Mouse (Mus musculus): ENCODE measurements around the gene Emc3. TPM values are rescaled to one million over a fixed set of nuclear protein-coding genes. Genes with fewer than 3 reads are reported as not detected.

The Emc3 gene
- 101 and 108 TPM in 2 replicates for polyA plus RNA-seq (2014; fragmentation: Nextera tagmentation; extraction: Ambion mirVana)

DNA sequence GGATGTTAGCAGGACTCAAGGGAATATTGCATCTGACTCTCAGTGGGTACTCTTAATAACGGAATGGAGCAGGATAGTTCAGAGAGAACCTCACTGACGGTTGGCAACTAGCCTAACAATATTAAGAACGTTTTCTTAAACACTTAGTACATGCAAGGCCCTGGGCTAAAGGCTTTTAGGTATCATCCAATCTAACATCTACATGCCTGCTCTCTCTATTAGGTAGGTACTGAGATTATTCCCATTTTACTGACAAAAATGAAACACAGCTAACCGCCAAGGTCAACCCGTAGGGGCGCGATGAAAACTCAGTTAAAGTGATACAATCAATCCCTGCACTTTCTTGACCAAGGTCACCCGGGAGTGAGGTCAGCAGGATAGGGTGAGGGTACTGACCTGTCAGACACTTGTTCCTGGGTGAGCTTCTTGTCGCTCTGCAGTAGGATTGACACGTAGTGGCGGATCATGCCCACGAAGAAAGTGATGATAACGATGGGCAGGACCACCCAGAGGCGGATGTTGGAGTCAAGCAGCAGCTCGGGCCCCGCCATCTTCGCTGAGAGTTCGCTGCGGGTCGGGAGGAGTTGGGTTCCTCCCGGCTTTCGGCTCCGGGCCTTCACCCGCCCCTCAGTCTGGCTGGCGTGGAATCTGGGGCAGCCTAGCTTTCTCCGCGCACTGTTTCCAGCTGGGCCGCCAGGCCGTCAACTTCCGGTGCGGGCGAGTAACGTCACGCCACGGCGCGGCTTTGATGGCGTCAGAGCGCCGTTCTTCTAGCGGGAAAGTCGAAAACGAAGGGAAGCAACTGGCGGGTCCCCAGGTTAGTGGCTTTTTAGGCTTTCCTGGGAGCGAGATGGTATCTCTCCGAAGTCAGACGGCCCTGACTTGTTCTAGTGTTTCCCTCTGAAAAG, at the start of gene Emc3, which contains the start of gene Fancd2:
Gene Emc3 (minus strand): TSS at position 721 of the 908 bp plus-strand sequence.
Gene Fancd2 (plus strand): TSS at position 751 of the 908 bp plus-strand sequence.
- Histone ChIP-seq H3K9me3 (replicated peaks; ENCODE audit: control insufficient read depth, low read length) (no peaks in the 10 kb centered on the region), H3K27me3 (replicated peaks; ENCODE audit: control insufficient read depth, insufficient read depth, low read length) (no peaks in the 10 kb centered on the region), H3K9ac (ENCODE audit: low read length) (peak within 1 kb of the TSS; percentile 88), H3K4me3 (ENCODE audit: low read depth, low read length) (peak within 1 kb of the TSS; percentile 77), H3K4me1 (ENCODE audit: control insufficient read depth, insufficient read depth, low read length) (peaks cover 7% of the 10 kb centered on the region), H3K4me2 (ENCODE audit: low read length) (peak within 1 kb of the TSS; percentile 83), H3K36me3 (ENCODE audit: control insufficient read depth, insufficient read depth, low read length) (peaks cover 9% of the 10 kb centered on the region; the same call in 1 of the 2 replicates), H3K27ac (ENCODE audit: low read depth, low read length) (peak within 1 kb of the TSS; percentile 68; the same call in 1 of the 2 replicates)
- DNase-seq (ENCODE audit: low spot score) (peak; percentile 91), ATAC-seq (peak; percentile 98)
- WGBS: under 1% methylated on average over 47 of the region's 47 CpGs

DNA sequence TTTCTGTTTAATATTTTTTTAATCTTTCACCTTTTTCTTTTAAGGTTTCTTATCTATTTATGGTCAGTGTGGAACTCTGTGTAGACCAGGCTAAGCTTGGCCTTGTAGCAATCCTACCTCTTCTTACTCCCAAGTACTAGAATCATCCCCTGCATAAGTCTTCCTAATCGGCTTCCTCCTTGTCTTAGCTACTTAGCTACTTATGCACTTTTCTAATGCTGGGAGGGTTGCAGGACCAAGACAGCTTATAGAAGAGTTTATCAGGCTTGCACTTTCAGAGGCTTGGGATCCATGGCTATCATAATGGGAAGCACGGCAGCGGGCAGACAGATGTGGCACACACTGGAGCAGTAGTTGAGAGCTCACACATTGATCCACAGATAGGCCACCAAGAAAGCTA, 47.9 kb upstream of the Emc3 start:
- 0 out of 2 replicates have a peak, but pooled peaks cover 12% of the 10 kb centered on the region for H3K36me3 ChIP-seq (ENCODE audit: control insufficient read depth, insufficient read depth, low read length)
- H3K4me1 ChIP-seq (ENCODE audit: control insufficient read depth, insufficient read depth, low read length): no peaks in the 10 kb centered on the region
- no peaks in the 10 kb centered on the region for H3K27me3 ChIP-seq (replicated peaks; ENCODE audit: control insufficient read depth, insufficient read depth, low read length)
- WGBS: 98% methylated on average over 3 of the region's 3 CpGs
- DNase-seq (ENCODE audit: low spot score): no peak
- no peak for ATAC-seq
- no peaks in the 10 kb centered on the region for H3K9me3 ChIP-seq (replicated peaks; ENCODE audit: control insufficient read depth, low read length)
- no peak overlapping the region for H3K9ac ChIP-seq (ENCODE audit: low read length)
- no peak overlapping the region for H3K4me3 ChIP-seq (ENCODE audit: low read depth, low read length)
- H3K4me2 ChIP-seq (ENCODE audit: low read length): no peak overlapping the region
- no peak overlapping the region for H3K27ac ChIP-seq (ENCODE audit: low read depth, low read length)

DNA sequence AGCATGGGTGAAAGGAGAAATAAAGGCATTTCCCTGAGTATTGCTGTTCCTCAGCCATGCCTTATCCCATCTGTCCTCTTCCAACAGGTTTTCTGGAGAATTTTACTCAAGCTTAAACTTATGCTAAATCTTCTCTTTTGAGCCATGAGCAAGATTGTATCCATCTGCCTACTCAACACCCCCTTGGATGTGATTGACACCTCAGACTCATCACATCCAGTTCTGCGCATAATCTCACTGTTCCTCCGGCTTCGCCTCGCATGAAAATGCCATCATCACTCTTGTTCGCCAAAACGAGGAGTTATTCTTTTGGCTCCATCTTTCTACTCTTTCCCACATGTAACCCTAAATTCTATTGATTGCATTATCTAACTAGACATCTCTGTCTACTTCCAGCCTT, 44.6 kb upstream of the Emc3 start:
- H3K4me3 ChIP-seq (ENCODE audit: low read depth, low read length): no peak overlapping the region
- peaks cover 23% of the 10 kb centered on the region for H3K36me3 ChIP-seq (ENCODE audit: control insufficient read depth, insufficient read depth, low read length)
- no peak overlapping the region for H3K27ac ChIP-seq (ENCODE audit: low read depth, low read length)
- H3K9me3 ChIP-seq (replicated peaks; ENCODE audit: control insufficient read depth, low read length): no peaks in the 10 kb centered on the region
- no peaks in the 10 kb centered on the region for H3K4me1 ChIP-seq (ENCODE audit: control insufficient read depth, insufficient read depth, low read length)
- WGBS: 93% methylated on average over 6 of the region's 6 CpGs
- ATAC-seq: no peak
- no peak overlapping the region for H3K9ac ChIP-seq (ENCODE audit: low read length)
- H3K4me2 ChIP-seq (ENCODE audit: low read length): no peak overlapping the region
- DNase-seq (ENCODE audit: low spot score): no peak
- no peaks in the 10 kb centered on the region for H3K27me3 ChIP-seq (replicated peaks; ENCODE audit: control insufficient read depth, insufficient read depth, low read length)

DNA sequence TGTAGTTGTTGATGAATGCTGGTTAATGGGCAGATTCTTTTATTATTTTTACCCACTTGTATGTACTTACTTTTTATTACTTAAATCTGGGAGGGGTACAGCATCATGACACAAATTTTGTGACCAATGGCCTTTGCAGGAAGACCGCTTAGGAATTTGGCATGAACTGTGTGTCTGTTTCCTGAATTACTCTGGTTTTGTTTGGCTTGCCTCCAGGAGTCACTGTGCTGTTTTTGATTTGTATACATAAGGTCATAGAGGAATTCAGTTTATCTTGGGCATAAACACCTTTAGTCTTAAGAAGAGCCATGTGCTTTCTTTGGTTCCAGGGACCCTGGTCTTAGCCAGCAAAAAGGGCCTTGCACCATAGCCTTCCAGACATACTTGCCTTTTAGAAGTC, 33.1 kb upstream of the Emc3 start:
- no peak overlapping the region for H3K27ac ChIP-seq (ENCODE audit: low read depth, low read length)
- H3K9ac ChIP-seq (ENCODE audit: low read length): no peak overlapping the region
- H3K4me2 ChIP-seq (ENCODE audit: low read length): no peak overlapping the region
- no peaks in the 10 kb centered on the region for H3K27me3 ChIP-seq (replicated peaks; ENCODE audit: control insufficient read depth, insufficient read depth, low read length)
- no peaks in the 10 kb centered on the region for H3K4me1 ChIP-seq (ENCODE audit: control insufficient read depth, insufficient read depth, low read length)
- no peak overlapping the region for H3K4me3 ChIP-seq (ENCODE audit: low read depth, low read length)
- DNase-seq (ENCODE audit: low spot score): no peak
- 97% methylated on average over 1 of the region's 1 CpGs for WGBS
- peaks cover 19% of the 10 kb centered on the region; the same call in 1 of the 2 replicates for H3K36me3 ChIP-seq (ENCODE audit: control insufficient read depth, insufficient read depth, low read length)
- no peaks in the 10 kb centered on the region for H3K9me3 ChIP-seq (replicated peaks; ENCODE audit: control insufficient read depth, low read length)
- ATAC-seq: no peak

DNA sequence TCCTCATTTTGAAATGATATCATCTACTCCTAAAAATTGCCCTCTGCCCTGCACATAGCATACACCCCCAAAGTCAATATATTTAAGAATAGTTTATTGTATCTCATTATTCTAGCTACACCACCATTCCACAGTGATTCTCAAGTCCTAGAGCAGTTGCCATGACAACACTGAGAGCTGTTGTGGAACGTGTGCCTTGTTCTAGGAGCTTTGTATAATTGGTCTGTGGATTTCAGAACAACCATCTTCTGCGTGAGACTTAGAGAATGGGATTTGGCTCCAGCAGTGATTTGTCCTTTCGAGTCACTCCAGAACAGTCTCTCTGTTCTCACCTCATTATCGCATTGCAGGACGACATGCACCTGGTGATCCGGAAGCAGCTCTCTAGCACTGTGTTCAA, 28.3 kb upstream of the Emc3 start:
- 65% methylated on average over 6 of the region's 6 CpGs for WGBS
- H3K4me2 ChIP-seq (ENCODE audit: low read length): no peak overlapping the region
- H3K36me3 ChIP-seq (ENCODE audit: control insufficient read depth, insufficient read depth, low read length): peaks cover 12% of the 10 kb centered on the region
- H3K4me1 ChIP-seq (ENCODE audit: control insufficient read depth, insufficient read depth, low read length): no peaks in the 10 kb centered on the region
- H3K9ac ChIP-seq (ENCODE audit: low read length): no peak overlapping the region
- H3K9me3 ChIP-seq (replicated peaks; ENCODE audit: control insufficient read depth, low read length): no peaks in the 10 kb centered on the region
- DNase-seq (ENCODE audit: low spot score) (peak; percentile 13), ATAC-seq (no peak)
- no peak overlapping the region for H3K27ac ChIP-seq (ENCODE audit: low read depth, low read length)
- no peak overlapping the region for H3K4me3 ChIP-seq (ENCODE audit: low read depth, low read length)
- no peaks in the 10 kb centered on the region for H3K27me3 ChIP-seq (replicated peaks; ENCODE audit: control insufficient read depth, insufficient read depth, low read length)

DNA sequence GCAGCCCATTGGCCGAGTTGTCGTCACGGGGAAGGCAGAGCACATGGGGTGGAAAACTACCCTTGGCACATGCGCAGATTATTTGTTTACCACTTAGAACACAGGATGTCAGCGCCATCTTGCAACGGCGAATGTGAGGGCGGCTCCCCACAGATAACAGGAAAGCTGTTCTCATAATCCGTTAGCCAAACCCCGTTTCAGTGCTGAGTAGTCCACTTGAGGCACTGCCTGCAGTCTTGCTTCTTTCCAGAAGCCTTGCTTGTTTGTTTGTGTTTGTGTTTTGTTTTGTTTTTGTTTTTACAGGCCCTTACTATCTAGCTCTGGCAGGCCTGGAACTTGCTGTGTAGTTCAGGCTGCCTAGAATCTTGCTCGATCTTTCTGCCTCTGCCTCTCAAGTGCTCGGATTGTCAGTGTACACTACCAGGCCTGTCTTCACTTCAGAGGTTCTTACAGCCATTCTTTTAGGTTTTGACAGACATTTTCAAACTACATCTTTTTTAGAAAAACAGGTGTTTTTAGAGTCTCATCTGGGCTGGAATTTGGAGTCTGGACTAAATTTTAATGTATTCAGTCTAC, 12.5 kb upstream of the Emc3 start:
- Histone ChIP-seq H3K4me2 (ENCODE audit: low read length) (no peak overlapping the region), H3K27me3 (replicated peaks; ENCODE audit: control insufficient read depth, insufficient read depth, low read length) (no peaks in the 10 kb centered on the region), H3K4me3 (ENCODE audit: low read depth, low read length) (no peak overlapping the region), H3K9me3 (replicated peaks; ENCODE audit: control insufficient read depth, low read length) (no peaks in the 10 kb centered on the region), H3K36me3 (ENCODE audit: control insufficient read depth, insufficient read depth, low read length) (0 out of 2 replicates have a peak, but pooled peaks cover 3% of the 10 kb centered on the region), H3K4me1 (ENCODE audit: control insufficient read depth, insufficient read depth, low read length) (no peaks in the 10 kb centered on the region), H3K27ac (ENCODE audit: low read depth, low read length) (no peak overlapping the region), H3K9ac (ENCODE audit: low read length) (no peak overlapping the region)
- no peak for ATAC-seq
- 96% methylated on average over 8 of the region's 12 CpGs for WGBS
- DNase-seq (ENCODE audit: low spot score): no peak

DNA sequence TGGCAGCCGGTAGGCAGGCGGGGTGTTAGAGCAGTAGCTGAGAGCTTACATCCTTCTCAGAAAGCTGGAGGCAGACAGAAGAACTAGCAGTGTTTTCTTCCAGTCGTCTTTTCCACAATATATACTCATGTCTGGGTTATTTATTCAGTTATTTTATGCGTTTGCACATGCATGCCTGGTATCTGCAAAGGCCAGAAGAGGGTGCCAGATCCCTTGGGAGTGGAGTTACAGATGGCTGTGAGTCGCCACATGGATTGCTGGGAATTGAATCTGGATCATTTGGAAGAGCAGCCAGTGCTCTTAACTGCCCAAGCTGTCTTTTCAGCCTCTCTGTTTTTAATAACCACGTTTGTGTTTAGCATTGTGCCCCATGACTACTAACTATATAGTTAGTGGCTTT, 10.2 kb upstream of the Emc3 start:
- ATAC-seq: no peak
- 91% methylated on average over 6 of the region's 6 CpGs for WGBS
- Histone ChIP-seq H3K9ac (ENCODE audit: low read length) (no peak overlapping the region), H3K27me3 (replicated peaks; ENCODE audit: control insufficient read depth, insufficient read depth, low read length) (no peaks in the 10 kb centered on the region), H3K36me3 (ENCODE audit: control insufficient read depth, insufficient read depth, low read length) (0 out of 2 replicates have a peak, but pooled peaks cover 3% of the 10 kb centered on the region), H3K9me3 (replicated peaks; ENCODE audit: control insufficient read depth, low read length) (no peaks in the 10 kb centered on the region), H3K4me2 (ENCODE audit: low read length) (no peak overlapping the region), H3K4me3 (ENCODE audit: low read depth, low read length) (no peak overlapping the region), H3K4me1 (ENCODE audit: control insufficient read depth, insufficient read depth, low read length) (no peaks in the 10 kb centered on the region), H3K27ac (ENCODE audit: low read depth, low read length) (no peak overlapping the region)
- DNase-seq (ENCODE audit: low spot score): no peak

DNA sequence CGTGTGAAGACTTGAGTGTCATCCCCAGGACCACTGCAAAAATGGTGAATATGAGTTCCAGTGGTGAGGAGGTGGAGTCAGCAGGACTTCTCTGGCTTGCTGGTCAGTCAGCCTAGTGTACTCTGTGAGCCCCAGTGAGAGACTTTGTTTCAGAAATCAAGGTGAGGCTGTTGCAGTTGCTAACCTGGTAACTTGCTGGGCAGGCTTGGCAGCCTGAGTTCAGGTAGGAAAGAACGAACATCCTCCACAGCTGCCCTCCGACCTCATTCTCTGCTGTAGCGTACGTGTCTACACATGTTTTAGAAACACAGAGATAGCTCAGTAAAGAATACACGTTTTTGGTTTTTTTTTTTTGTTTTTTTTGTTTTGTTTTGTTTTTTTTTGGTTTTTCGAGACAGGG, 3.4 kb upstream of the Emc3 start:
- H3K4me3 ChIP-seq (ENCODE audit: low read depth, low read length): no peak overlapping the region
- H3K4me2 ChIP-seq (ENCODE audit: low read length): no peak overlapping the region
- no peaks in the 10 kb centered on the region for H3K9me3 ChIP-seq (replicated peaks; ENCODE audit: control insufficient read depth, low read length)
- peaks cover 7% of the 10 kb centered on the region for H3K4me1 ChIP-seq (ENCODE audit: control insufficient read depth, insufficient read depth, low read length)
- H3K36me3 ChIP-seq (ENCODE audit: control insufficient read depth, insufficient read depth, low read length): peaks cover 3% of the 10 kb centered on the region; the same call in 1 of the 2 replicates
- no peak for DNase-seq (ENCODE audit: low spot score)
- H3K9ac ChIP-seq (ENCODE audit: low read length): no peak overlapping the region
- no peaks in the 10 kb centered on the region for H3K27me3 ChIP-seq (replicated peaks; ENCODE audit: control insufficient read depth, insufficient read depth, low read length)
- 91% methylated on average over 7 of the region's 7 CpGs for WGBS
- ATAC-seq: no peak
- H3K27ac ChIP-seq (ENCODE audit: low read depth, low read length): no peak overlapping the region
